Comparison of ENCODE assay signal across 25 mouse cellular contexts in the genomic region with DNA sequence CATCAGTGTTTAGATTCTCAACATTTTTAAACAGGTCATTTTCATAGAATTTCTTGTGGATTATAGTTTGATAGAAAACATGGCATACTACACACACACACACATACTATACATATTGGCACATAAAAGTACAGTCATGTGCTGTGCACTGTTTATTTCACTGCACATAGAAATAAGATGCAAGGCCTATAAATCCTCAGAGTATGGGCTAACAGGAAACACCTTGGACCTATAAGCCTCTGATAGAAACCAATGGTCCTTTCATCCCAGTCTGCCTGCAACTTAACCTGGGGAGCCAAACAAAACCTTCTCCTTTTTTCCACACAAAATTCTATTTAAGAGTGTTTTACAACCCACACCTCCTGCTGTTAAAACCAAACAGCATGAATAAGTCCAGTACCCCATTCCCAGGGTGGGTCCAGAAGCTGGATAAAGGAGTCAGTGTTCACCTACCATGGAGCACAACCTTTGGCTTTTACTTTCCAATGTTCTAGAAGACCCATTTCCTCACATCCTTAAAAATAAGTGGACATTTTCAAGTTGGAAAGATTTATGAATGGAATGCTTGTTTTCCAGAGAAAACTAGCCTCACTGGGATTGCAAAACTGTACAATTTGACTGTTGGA.
DNase-seq lines count a peak whose midpoint lies in the region; ATAC-seq lines count a peak whose summit lies in the region.
"Had no signal": no experiment of that assay in that cellular context is flagged by ENCODE, and none has a peak within 500 bp of the region (broad histone marks: within the 10 kb centered on the region; RNA-seq: fewer than 3 reads in every experiment).

No protein-coding gene starts in this region.

- ATAC-seq in limb, embryonic 11.5 days (ENCODE audit: insufficient number of reproducible peaks, low FRiP score, low TSS enrichment, low read depth): peak; percentile 67
- peak; percentile 87 for ATAC-seq in limb, embryonic 13.5 days (ENCODE audit: low FRiP score, low read depth)
- ATAC-seq in limb, embryonic 15.5 days (ENCODE audit: insufficient number of reproducible peaks, low FRiP score, low TSS enrichment, low read depth): peak; percentile 72; the same call in 1 of the 2 replicates
- ATAC-seq: activated CD4-positive, CD25-positive, alpha-beta regulatory T cell, adult 4 months; CD4-positive, CD25-positive, alpha-beta regulatory T cell, adult 4 months; forebrain, embryonic 13.5 days; forebrain, embryonic 15.5 days; forebrain, postnatal 0 days; Patski had no signal

- no peaks in the 10 kb centered on the region for H3K9me3 ChIP-seq in limb, embryonic 11.5 days (ENCODE audit: control insufficient read depth, low read length)
- H3K9me3 ChIP-seq in limb, embryonic 10.5 days (replicated peaks): no peaks in the 10 kb centered on the region
- no peaks in the 10 kb centered on the region for H3K9me3 ChIP-seq in limb, embryonic 13.5 days
- no peaks in the 10 kb centered on the region for H3K9me3 ChIP-seq in limb, embryonic 15.5 days
- H3K9me3 ChIP-seq: embryonic facial prominence, embryonic 10.5 days; embryonic facial prominence, embryonic 12.5 days; forebrain, embryonic 13.5 days; forebrain, embryonic 15.5 days; G1E had no signal

- H3K27me3 ChIP-seq in limb, embryonic 11.5 days (ENCODE audit: control insufficient read depth, insufficient read depth, low read length): no peaks in the 10 kb centered on the region
- H3K27me3 ChIP-seq in limb, embryonic 10.5 days (ENCODE audit: low read depth, poor library complexity, severe bottlenecking): no peaks in the 10 kb centered on the region
- H3K27me3 ChIP-seq in limb, embryonic 13.5 days: no peaks in the 10 kb centered on the region
- H3K27me3 ChIP-seq in limb, embryonic 15.5 days: no peaks in the 10 kb centered on the region
- H3K27me3 ChIP-seq: CH12.LX; embryonic facial prominence, embryonic 12.5 days; forebrain, embryonic 13.5 days; forebrain, embryonic 15.5 days had no signal

- H3K9ac ChIP-seq in limb, embryonic 11.5 days (ENCODE audit: low read length): no peak overlapping the region
- H3K9ac ChIP-seq in limb, embryonic 13.5 days: no peak overlapping the region
- no peak overlapping the region for H3K9ac ChIP-seq in limb, embryonic 15.5 days
- H3K9ac ChIP-seq: embryonic facial prominence, embryonic 12.5 days; forebrain, embryonic 13.5 days; forebrain, embryonic 15.5 days; forebrain, postnatal 0 days had no signal

- H3K4me2 ChIP-seq in limb, embryonic 11.5 days (ENCODE audit: low read depth, severe bottlenecking): no peak overlapping the region
- no peak overlapping the region for H3K4me2 ChIP-seq in limb, embryonic 13.5 days (replicated peaks)
- no peak overlapping the region for H3K4me2 ChIP-seq in limb, embryonic 15.5 days
- H3K4me2 ChIP-seq: embryonic facial prominence, embryonic 12.5 days; forebrain, embryonic 13.5 days; forebrain, embryonic 15.5 days had no signal

- no peak for DNase-seq in limb, embryonic 11.5 days (ENCODE audit: low spot score)
- no peak for DNase-seq in limb, embryonic 10.5 days (ENCODE audit: low spot score)
- no peak for DNase-seq in left cerebral cortex, postnatal 25 days (ENCODE audit: low spot score in 2 of 2)
- DNase-seq in adrenal gland, adult (ENCODE audit: inconsistent age in 2 of 2, low spot score in 1 of 2): no peak
- DNase-seq: adrenal gland, adult 2 months; adrenal gland, postnatal 10 days; adrenal gland, postnatal 25 days; B cell, adult 2 months; cerebellum, adult 11 months; cerebellum, adult 2 months; cerebellum, adult 9-10 months; cerebellum, postnatal 10 days; cerebellum, postnatal 25 days; forebrain, postnatal 0 days had no signal

- intact Hi-C loops in left cerebral cortex, postnatal 25 days (cut with DNase I): no loop called here

- H3K4me3 ChIP-seq in limb, embryonic 11.5 days (ENCODE audit: low read depth, low read length): no peak overlapping the region
- no peak overlapping the region for H3K4me3 ChIP-seq in limb, embryonic 10.5 days
- H3K4me3 ChIP-seq in limb, embryonic 13.5 days: no peak overlapping the region
- H3K4me3 ChIP-seq in limb, embryonic 15.5 days: no peak overlapping the region
- H3K4me3 ChIP-seq: embryonic facial prominence, embryonic 10.5 days; embryonic facial prominence, embryonic 12.5 days; forebrain, embryonic 13.5 days; forebrain, embryonic 15.5 days had no signal

- no peaks in the 10 kb centered on the region for H3K36me3 ChIP-seq in limb, embryonic 11.5 days (ENCODE audit: control insufficient read depth, insufficient read depth, low read length)
- H3K36me3 ChIP-seq in limb, embryonic 10.5 days: no peaks in the 10 kb centered on the region
- no peaks in the 10 kb centered on the region for H3K36me3 ChIP-seq in limb, embryonic 13.5 days
- H3K36me3 ChIP-seq in limb, embryonic 15.5 days: no peaks in the 10 kb centered on the region
- H3K36me3 ChIP-seq: embryonic facial prominence, embryonic 10.5 days; embryonic facial prominence, embryonic 12.5 days; forebrain, embryonic 15.5 days; G1E had no signal

- H3K4me1 ChIP-seq in limb, embryonic 11.5 days (ENCODE audit: control insufficient read depth, insufficient read depth, low read length): no peaks in the 10 kb centered on the region
- H3K4me1 ChIP-seq in limb, embryonic 10.5 days: no peaks in the 10 kb centered on the region
- H3K4me1 ChIP-seq in limb, embryonic 13.5 days: 0 out of 2 replicates have a peak, but pooled peaks cover 5% of the 10 kb centered on the region
- no peaks in the 10 kb centered on the region for H3K4me1 ChIP-seq in limb, embryonic 15.5 days
- H3K4me1 ChIP-seq: embryonic facial prominence, embryonic 10.5 days; embryonic facial prominence, embryonic 12.5 days; forebrain, embryonic 13.5 days; forebrain, embryonic 15.5 days had no signal

- no peak overlapping the region for H3K27ac ChIP-seq in limb, embryonic 11.5 days (replicated peaks; ENCODE audit: low read depth, low read length)
- no peak overlapping the region for H3K27ac ChIP-seq in limb, embryonic 10.5 days
- no peak overlapping the region for H3K27ac ChIP-seq in limb, embryonic 13.5 days
- peak overlapping the region; percentile 38; the same call in 1 of the 2 replicates for H3K27ac ChIP-seq in limb, embryonic 15.5 days
- H3K27ac ChIP-seq: embryonic facial prominence, embryonic 10.5 days; embryonic facial prominence, embryonic 12.5 days; forebrain, embryonic 13.5 days; forebrain, embryonic 15.5 days had no signal
